Mouse (Mus musculus) MEL (cell line): ENCODE measurements around the gene Ipo5. TPM values are rescaled to one million over a fixed set of nuclear protein-coding genes. Genes with fewer than 3 reads are reported as not detected.

Experiments
- DNase-seq: peaks from one replicate; pipeline ENCODE4 v3.0.0; 2011; ENCODE audit warnings: low read depth, low spot score
- H3K27ac ChIP-seq: 2 replicates; pipeline ENCODE4 v1.5.1; 2012; ENCODE audit warnings: low read depth, mild to moderate bottlenecking, control low read depth, low read length, moderate library complexity; ENCODE audit not compliant: control insufficient read depth
- H3K27me3 ChIP-seq, 2 experiments: fragments of 150-350 bp in 1 of 2; sonication (generic) in 1 of 2; 2 replicates each; pipeline ENCODE4 v1.6.1; 2012; ENCODE audit warnings: low read length in 2 of 2, mild to moderate bottlenecking in 2 of 2, improper control_type of control experiment in 1 of 2, moderate library complexity in 1 of 2; ENCODE audit not compliant: insufficient read depth in 2 of 2, control insufficient read depth in 1 of 2
- H3K36me3 ChIP-seq, 2 experiments: 2 replicates each; pipeline ENCODE4 v1.6.1; 2012 to 2014; ENCODE audit warnings: low read length in 2 of 2, improper control_type of control experiment in 1 of 2, inconsistent platforms in 1 of 2, mild to moderate bottlenecking in 1 of 2; ENCODE audit not compliant: insufficient read depth in 2 of 2, control insufficient read depth in 1 of 2
- H3K4me1 ChIP-seq, 2 experiments: fragments of 150-350 bp in 1 of 2; sonication (generic) in 1 of 2; 2 replicates each; pipeline ENCODE4 v1.6.1; 2012; ENCODE audit warnings: low read length in 2 of 2, improper control_type of control experiment in 1 of 2, mild to moderate bottlenecking in 1 of 2; ENCODE audit not compliant: insufficient read depth in 2 of 2, control insufficient read depth in 1 of 2
- H3K4me3 ChIP-seq, 2 experiments: fragments of 150-350 bp in 1 of 2; sonication (generic) in 1 of 2; 2 replicates each; pipeline ENCODE4 v1.5.1; 2012; ENCODE audit warnings: low read depth in 2 of 2, low read length in 2 of 2, mild to moderate bottlenecking in 2 of 2, moderate library complexity in 2 of 2, control low read depth in 1 of 2, improper control_type of control experiment in 1 of 2; ENCODE audit not compliant: control insufficient read depth in 1 of 2, insufficient read depth in 1 of 2
- H3K79me2 ChIP-seq: 2 replicates; pipeline ENCODE4 v1.6.1; 2012; ENCODE audit warnings: mild to moderate bottlenecking, low read length, moderate library complexity; ENCODE audit not compliant: control insufficient read depth, poor library complexity, insufficient read depth
- H3K9ac ChIP-seq: 2 replicates; pipeline ENCODE4 v1.6.1; 2012; ENCODE audit warnings: low read depth, mild to moderate bottlenecking, control low read depth, low read length, moderate library complexity; ENCODE audit not compliant: control insufficient read depth, poor library complexity, severe bottlenecking
- H3K9me3 ChIP-seq: fragments of 150-350 bp; sonication (generic); replicated peaks from 2 replicates; pipeline ENCODE4 v1.6.1; 2012; ENCODE audit warnings: mild to moderate bottlenecking, low read length, improper control_type of control experiment, moderate library complexity; ENCODE audit not compliant: insufficient read depth
- CHD1 ChIP-seq: IDR thresholded peaks from 2 replicates; pipeline ENCODE4 v1.6.1; 2012; ENCODE audit warnings: low read depth, mild to moderate bottlenecking, inconsistent platforms, low read length, improper control_type of control experiment
- CHD2 ChIP-seq: IDR thresholded peaks from 2 replicates; pipeline ENCODE4 v1.6.1; 2011; ENCODE audit warnings: low read length, improper control_type of control experiment
- E2F4 ChIP-seq: IDR thresholded peaks from 2 replicates; pipeline ENCODE4 v1.6.1; 2011; ENCODE audit warnings: low read depth, low read length, improper control_type of control experiment, borderline replicate concordance
- HCFC1 ChIP-seq: IDR thresholded peaks from 2 replicates; pipeline ENCODE4 v1.6.1; 2012; ENCODE audit warnings: low read depth, mild to moderate bottlenecking, inconsistent platforms, low read length, improper control_type of control experiment, moderate library complexity
- MAFK ChIP-seq: IDR thresholded peaks from 2 replicates; pipeline ENCODE4 v1.6.1; 2011; ENCODE audit warnings: low read depth, mild to moderate bottlenecking, low read length, improper control_type of control experiment, borderline replicate concordance
- MAX ChIP-seq: IDR thresholded peaks from 2 replicates; pipeline ENCODE4 v1.6.1; 2011; ENCODE audit warnings: low read length, improper control_type of control experiment
- MXI1 ChIP-seq: IDR thresholded peaks from 2 replicates; pipeline ENCODE4 v1.6.1; 2011; ENCODE audit warnings: mild to moderate bottlenecking, low read depth, low read length, improper control_type of control experiment
- MYB ChIP-seq: IDR thresholded peaks from 2 replicates; pipeline ENCODE4 v1.6.1; 2011; ENCODE audit warnings: mild to moderate bottlenecking, low read depth, low read length, improper control_type of control experiment
- MYC ChIP-seq: IDR thresholded peaks from 2 replicates; pipeline ENCODE4 v1.6.1; 2011; ENCODE audit warnings: low read depth, mild to moderate bottlenecking, low read length, improper control_type of control experiment, moderate library complexity
- RAD21 ChIP-seq: IDR thresholded peaks from 2 replicates; pipeline ENCODE4 v1.6.1; 2011; ENCODE audit warnings: mild to moderate bottlenecking, low read depth, low read length, improper control_type of control experiment
- RCOR1 ChIP-seq: IDR thresholded peaks from 2 replicates; pipeline ENCODE4 v1.6.1; 2012; ENCODE audit warnings: low read depth, mild to moderate bottlenecking, inconsistent platforms, low read length, improper control_type of control experiment
- TBP ChIP-seq: IDR thresholded peaks from 2 replicates; pipeline ENCODE4 v1.8.0; 2011; ENCODE audit warnings: low read depth, low read length, improper control_type of control experiment
- TCF12 ChIP-seq: IDR thresholded peaks from 2 replicates; pipeline ENCODE4 v1.6.1; 2014; ENCODE audit warnings: low read depth, mild to moderate bottlenecking, inconsistent platforms, low read length, improper control_type of control experiment, moderate library complexity
- ZMIZ1 ChIP-seq: IDR thresholded peaks from 2 replicates; pipeline ENCODE4 v1.6.1; 2012; ENCODE audit warnings: low read depth, mild to moderate bottlenecking, inconsistent platforms, low read length, improper control_type of control experiment, moderate library complexity
- polyA plus RNA-seq, 2 experiments: library from polyadenylated mRNA; stranded (reverse) in 1 of 2; unstranded in 1 of 2; fragments of >175 nt in 1 of 2; fragments of >200 nt in 1 of 2; gene quantifications; 2 replicates each; pipeline versions ENCODE4 v1.2.1 to v1.2.4; 2012; ENCODE audit warnings: low replicate concordance in 2 of 2, low read depth in 1 of 2; ENCODE audit not compliant: insufficient read length in 2 of 2, insufficient read depth in 1 of 2, missing spikeins in 1 of 2
- total RNA-seq: library from RNA; depleted of rRNA; stranded (reverse); fragments of 300-350 nt; gene quantifications from 2 replicates; pipeline ENCODE4 v1.2.3, GENCODE M21; 2012

The Ipo5 gene
- total and polyA plus RNA-seq, 3 experiments = 32.1 to 193 (median 157) TPM

DNA sequence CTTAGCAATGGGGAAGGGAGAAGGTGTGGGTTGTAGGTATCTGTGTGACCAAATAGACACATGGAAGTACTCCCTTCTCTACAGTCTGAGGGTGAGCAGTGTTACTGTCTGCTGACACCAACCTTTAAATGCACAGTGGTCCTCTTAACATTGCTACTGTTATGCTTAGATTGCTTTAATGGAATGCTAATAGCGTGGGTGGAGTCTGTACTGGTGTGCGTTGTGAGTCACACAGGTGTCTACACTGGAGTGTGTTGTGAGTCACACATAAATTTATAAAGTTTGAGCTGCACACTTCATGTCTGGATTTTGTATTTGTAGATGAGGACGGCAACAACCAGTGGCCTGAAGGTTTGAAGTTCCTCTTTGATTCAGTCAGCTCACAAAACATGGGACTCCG, 10.8 kb downstream of the Ipo5 start:
- H3K9me3 ChIP-seq = no peaks in the 10 kb centered on the region
- DNase-seq = no peak
- H3K27me3 ChIP-seq = no peaks in the 10 kb centered on the region
- no peak overlapping the region for H3K4me3 ChIP-seq
- H3K4me1 ChIP-seq = no peaks in the 10 kb centered on the region
- H3K9ac ChIP-seq = no peak overlapping the region
- H3K27ac ChIP-seq = no peak overlapping the region
- TF ChIP-seq CHD2 = no peak
- TF ChIP-seq CHD1 = no peak
- no peak for TF ChIP-seq HCFC1
- TF ChIP-seq RAD21 = no peak
- peaks cover 0 to 65% of the 10 kb centered on the region in 2 experiments; a peak in 2 of 4 replicates for H3K36me3 ChIP-seq
- H3K79me2 ChIP-seq = peaks cover 5% of the 10 kb centered on the region; the same call in 1 of the 2 replicates

DNA sequence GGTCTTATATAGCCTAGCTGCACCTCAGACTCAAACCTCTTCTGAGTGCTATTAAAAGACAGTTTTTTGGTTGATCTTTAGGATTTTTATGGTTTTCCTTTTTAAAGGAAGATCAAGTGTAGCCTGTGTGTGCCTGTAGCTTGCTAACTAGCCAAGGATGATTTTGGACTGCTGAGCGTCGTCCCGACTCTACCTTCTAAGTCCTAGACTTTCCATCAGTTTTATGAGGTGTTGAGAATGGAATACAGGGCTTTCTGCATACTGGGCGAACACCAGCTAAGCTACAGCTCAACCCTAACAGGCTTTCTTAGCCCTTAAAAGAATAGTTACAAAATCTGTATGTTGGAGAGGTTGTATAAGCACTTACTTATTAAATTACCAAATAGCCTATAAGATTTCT, 13.0 kb downstream of the Ipo5 start:
- H3K36me3 ChIP-seq = peaks cover 0 to 62% of the 10 kb centered on the region in 2 experiments; a peak in 2 of 4 replicates
- no peak overlapping the region for H3K9ac ChIP-seq
- no peaks in the 10 kb centered on the region for H3K79me2 ChIP-seq
- no peak for DNase-seq
- H3K9me3 ChIP-seq = no peaks in the 10 kb centered on the region
- no peaks in the 10 kb centered on the region for H3K27me3 ChIP-seq
- H3K4me1 ChIP-seq = no peaks in the 10 kb centered on the region
- H3K27ac ChIP-seq = no peak overlapping the region
- TF ChIP-seq ZMIZ1 = no peak
- no peak for TF ChIP-seq MYC
- no peak for TF ChIP-seq TBP
- TF ChIP-seq MAX = no peak
- no peak for TF ChIP-seq RCOR1
- TF ChIP-seq MAFK = no peak
- TF ChIP-seq MXI1 = no peak
- TF ChIP-seq E2F4 = no peak
- TF ChIP-seq HCFC1 = no peak
- TF ChIP-seq MYB = no peak
- no peak for TF ChIP-seq TCF12
- TF ChIP-seq, all 39 proteins: peak for 0
- H3K4me3 ChIP-seq = no peak overlapping the region
